18 mouse cellular contexts compared by ENCODE assay signal in the genomic region with DNA sequence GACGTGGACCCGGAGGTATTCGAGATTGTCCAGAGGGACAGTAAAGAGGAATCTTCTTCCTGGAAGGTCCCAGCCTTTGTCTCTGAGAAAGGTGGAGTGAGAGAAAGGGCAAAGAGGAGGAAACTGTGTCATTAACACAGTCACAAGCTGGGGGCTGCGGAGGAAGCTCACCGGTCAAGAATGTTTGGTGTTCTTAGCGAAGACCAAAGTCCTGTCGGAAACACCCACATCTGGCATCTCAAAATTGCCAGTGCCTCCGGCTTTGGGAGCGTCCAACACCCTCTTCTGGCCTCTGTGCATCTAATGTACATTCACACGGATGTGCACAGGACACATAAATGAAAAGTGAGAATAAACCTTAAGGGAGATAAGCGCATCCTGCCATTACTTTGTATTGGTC.
"Had no signal": no experiment of that assay in that cellular context is flagged by ENCODE, and none has a peak within 500 bp of the region (broad histone marks: within the 10 kb centered on the region; RNA-seq: fewer than 3 reads in every experiment).

No protein-coding gene starts in this region.

- ATAC-seq: intestine, embryonic 15.5 days; midbrain, embryonic 15.5 days had no signal

- H3K4me1 ChIP-seq: midbrain, embryonic 12.5 days; midbrain, embryonic 15.5 days had no signal

- H3K9me3 ChIP-seq: intestine, embryonic 15.5 days; kidney, embryonic 15.5 days; limb, embryonic 12.5 days; limb, embryonic 15.5 days; lung, embryonic 15.5 days; midbrain, embryonic 12.5 days; midbrain, embryonic 15.5 days; neural tube, embryonic 13.5 days had no signal

- H3K4me2 ChIP-seq: intestine, embryonic 15.5 days; kidney, embryonic 15.5 days; limb, embryonic 12.5 days; limb, embryonic 15.5 days; lung, embryonic 15.5 days; midbrain, embryonic 12.5 days; midbrain, embryonic 15.5 days; neural tube, embryonic 13.5 days had no signal

- H3K27me3 ChIP-seq: intestine, embryonic 15.5 days; kidney, embryonic 15.5 days; limb, embryonic 12.5 days; limb, embryonic 15.5 days; lung, embryonic 15.5 days; midbrain, embryonic 12.5 days; midbrain, embryonic 15.5 days; neural tube, embryonic 13.5 days had no signal

- H3K27ac ChIP-seq: intestine, embryonic 15.5 days; kidney, embryonic 15.5 days; limb, embryonic 12.5 days; limb, embryonic 15.5 days; midbrain, embryonic 12.5 days; midbrain, embryonic 15.5 days; neural tube, embryonic 13.5 days had no signal

- H3K36me3 ChIP-seq: intestine, embryonic 15.5 days; kidney, embryonic 15.5 days; limb, embryonic 12.5 days; limb, embryonic 15.5 days; lung, embryonic 15.5 days; midbrain, embryonic 12.5 days; midbrain, embryonic 15.5 days; neural tube, embryonic 13.5 days had no signal

- H3K9ac ChIP-seq: intestine, embryonic 15.5 days; kidney, embryonic 15.5 days; limb, embryonic 12.5 days; limb, embryonic 15.5 days; lung, embryonic 15.5 days; midbrain, embryonic 12.5 days; midbrain, embryonic 15.5 days; neural tube, embryonic 13.5 days had no signal

- H3K4me3 ChIP-seq: intestine, embryonic 15.5 days; kidney, embryonic 15.5 days; limb, embryonic 12.5 days; limb, embryonic 15.5 days; lung, embryonic 15.5 days; midbrain, embryonic 12.5 days; midbrain, embryonic 15.5 days; myocyte; neural tube, embryonic 13.5 days had no signal

- DNase-seq: kidney, adult 11 months; kidney, adult 8-10 months; kidney, postnatal 10 days; layer of hippocampus, postnatal 36 days; left cerebral cortex, postnatal 4 days; retina, postnatal 1 day; right cerebral cortex, postnatal 25 days; thymus, adult 18-20 months; thymus, postnatal 36 days had no signal
